Mouse (Mus musculus): ENCODE results near the gene Ak7. TPM values are rescaled to one million over a fixed set of nuclear protein-coding genes. Genes with fewer than 3 reads are reported as not detected.

Gene Ak7
- 0.04 and 0.05 TPM in 2 replicates for polyA plus RNA-seq (2012; rRNA removed)
- not detected in 2 replicates for polyA plus RNA-seq (2014; fragmentation: Nextera tagmentation; extraction: Ambion mirVana)

GRCm38 (mm10) chr12:105705799-105706487 lies at the start of gene Ak7:
Ak7 (plus strand) TSS chr12:105705976.
- WGBS (ENCODE audit: insufficient replicate concordance): 10% methylated on average over 22 of the region's 22 CpGs
- Histone ChIP-seq H3K27ac (no peak within 1 kb of the TSS), H3K27me3 (ENCODE audit: control insufficient read depth, insufficient read depth, low read length) (no peaks in the 10 kb centered on the region), H3K9ac (replicated peaks) (0 out of 2 replicates have a peak within 1 kb of the TSS, but pooled peaks have one; percentile 11), H3K4me1 (replicated peaks; ENCODE audit: control insufficient read depth in 2 of 2, insufficient read depth in 2 of 2, low read length in 1 of 2) (peaks cover 5 to 9% of the 10 kb centered on the region in 2 experiments), H3K9me3 (ENCODE audit: control insufficient read depth, low read length) (no peaks in the 10 kb centered on the region), H3K4me2 (ENCODE audit: low read depth) (peak within 1 kb of the TSS; percentile 70), H3K4me3 (ENCODE audit: insufficient read depth in 1 of 2, low read depth in 2 of 2, low read length in 2 of 2) (peak within 1 kb of the TSS in 1 of 2 experiments; percentile 17; a peak in 1 of 4 replicates), H3K36me3 (replicated peaks; ENCODE audit: control insufficient read depth, insufficient read depth, low read depth) (no peaks in the 10 kb centered on the region)
- TF ChIP-seq EP300 (IDR thresholded peaks at IDR 0.05; ENCODE audit: low read depth) (no peak), CTCF (IDR thresholded peaks at IDR 0.05; ENCODE audit: low read depth) (no peak)
- ATAC-seq (ENCODE audit: insufficient read depth) (peak; percentile 98), DNase-seq (ENCODE audit: low read depth in 3 of 3, low spot score in 3 of 3) (peak; percentile 70 to 78 (median 75))

GRCm38 (mm10) chr12:105676274-105676673 lies 29.5 kb upstream of the Ak7 start:
- H3K4me1 ChIP-seq (replicated peaks; ENCODE audit: control insufficient read depth in 2 of 2, insufficient read depth in 2 of 2, low read length in 1 of 2): peaks cover 0 to 3% of the 10 kb centered on the region in 2 experiments; a peak in 1 of 4 replicates
- no peak overlapping the region for H3K9ac ChIP-seq (replicated peaks)
- no peak overlapping the region for H3K27ac ChIP-seq
- TF ChIP-seq EP300 (IDR thresholded peaks at IDR 0.05; ENCODE audit: low read depth): no peak
- no peak for TF ChIP-seq CTCF (IDR thresholded peaks at IDR 0.05; ENCODE audit: low read depth)
- peaks cover 14% of the 10 kb centered on the region for H3K36me3 ChIP-seq (replicated peaks; ENCODE audit: control insufficient read depth, insufficient read depth, low read depth)
- no peaks in the 10 kb centered on the region for H3K9me3 ChIP-seq (ENCODE audit: control insufficient read depth, low read length)
- no peak overlapping the region for H3K4me2 ChIP-seq (ENCODE audit: low read depth)
- DNase-seq (ENCODE audit: low read depth in 3 of 3, low spot score in 3 of 3) (peak in 1 of 3 experiments; percentile 9), ATAC-seq (ENCODE audit: insufficient read depth) (peak; percentile 73)
- WGBS (ENCODE audit: insufficient replicate concordance): 40% methylated on average over 8 of the region's 8 CpGs
- no peak overlapping the region for H3K4me3 ChIP-seq (ENCODE audit: insufficient read depth in 1 of 2, low read depth in 2 of 2, low read length in 2 of 2)
- no peaks in the 10 kb centered on the region for H3K27me3 ChIP-seq (ENCODE audit: control insufficient read depth, insufficient read depth, low read length)

GRCm38 (mm10) chr12:105678211-105678610 lies 27.6 kb upstream of the Ak7 start:
- Histone ChIP-seq H3K4me1 (replicated peaks; ENCODE audit: control insufficient read depth in 2 of 2, insufficient read depth in 2 of 2, low read length in 1 of 2) (peaks cover 4 to 11% of the 10 kb centered on the region in 2 experiments), H3K4me3 (ENCODE audit: insufficient read depth in 1 of 2, low read depth in 2 of 2, low read length in 2 of 2) (no peak overlapping the region), H3K27ac (no peak overlapping the region), H3K27me3 (ENCODE audit: control insufficient read depth, insufficient read depth, low read length) (no peaks in the 10 kb centered on the region), H3K4me2 (ENCODE audit: low read depth) (no peak overlapping the region), H3K9me3 (ENCODE audit: control insufficient read depth, low read length) (no peaks in the 10 kb centered on the region), H3K9ac (replicated peaks) (no peak overlapping the region), H3K36me3 (replicated peaks; ENCODE audit: control insufficient read depth, insufficient read depth, low read depth) (peaks cover 13% of the 10 kb centered on the region)
- TF ChIP-seq EP300 (IDR thresholded peaks at IDR 0.05; ENCODE audit: low read depth): no peak
- no peak for TF ChIP-seq CTCF (IDR thresholded peaks at IDR 0.05; ENCODE audit: low read depth)
- DNase-seq (ENCODE audit: low read depth in 3 of 3, low spot score in 3 of 3): no peak
- whole genome bisulfite sequencing (ENCODE audit: insufficient replicate concordance): 82% methylated on average over 7 of the region's 7 CpGs
- ATAC-seq (ENCODE audit: insufficient read depth): no peak

GRCm38 (mm10) chr12:105678762-105679161 lies 27.0 kb upstream of the Ak7 start:
- Histone ChIP-seq H3K4me1 (replicated peaks; ENCODE audit: control insufficient read depth in 2 of 2, insufficient read depth in 2 of 2, low read length in 1 of 2) (peaks cover 4 to 13% of the 10 kb centered on the region in 2 experiments), H3K27me3 (ENCODE audit: control insufficient read depth, insufficient read depth, low read length) (no peaks in the 10 kb centered on the region), H3K9me3 (ENCODE audit: control insufficient read depth, low read length) (no peaks in the 10 kb centered on the region), H3K27ac (no peak overlapping the region), H3K4me2 (ENCODE audit: low read depth) (no peak overlapping the region), H3K36me3 (replicated peaks; ENCODE audit: control insufficient read depth, insufficient read depth, low read depth) (peaks cover 7% of the 10 kb centered on the region), H3K4me3 (ENCODE audit: insufficient read depth in 1 of 2, low read depth in 2 of 2, low read length in 2 of 2) (no peak overlapping the region), H3K9ac (replicated peaks) (no peak overlapping the region)
- TF ChIP-seq CTCF (IDR thresholded peaks at IDR 0.05; ENCODE audit: low read depth): no peak
- no peak for TF ChIP-seq EP300 (IDR thresholded peaks at IDR 0.05; ENCODE audit: low read depth)
- WGBS (ENCODE audit: insufficient replicate concordance): 56% methylated on average over 3 of the region's 3 CpGs
- ATAC-seq (ENCODE audit: insufficient read depth) (no peak), DNase-seq (ENCODE audit: low read depth in 3 of 3, low spot score in 3 of 3) (no peak)

All from liver, embryonic 14.5 days (tissue).